Mouse (Mus musculus): ENCODE results near the gene Gm9767.

The Gm9767 gene

GRCm38 (mm10) chr10:26077671-26078481 lies at the start of gene Gm9767:
TSS of gene Gm9767 (plus strand) at chr10:26078255.
- DNase-seq: peak in 1 of 2 experiments; percentile 4

DNA sequence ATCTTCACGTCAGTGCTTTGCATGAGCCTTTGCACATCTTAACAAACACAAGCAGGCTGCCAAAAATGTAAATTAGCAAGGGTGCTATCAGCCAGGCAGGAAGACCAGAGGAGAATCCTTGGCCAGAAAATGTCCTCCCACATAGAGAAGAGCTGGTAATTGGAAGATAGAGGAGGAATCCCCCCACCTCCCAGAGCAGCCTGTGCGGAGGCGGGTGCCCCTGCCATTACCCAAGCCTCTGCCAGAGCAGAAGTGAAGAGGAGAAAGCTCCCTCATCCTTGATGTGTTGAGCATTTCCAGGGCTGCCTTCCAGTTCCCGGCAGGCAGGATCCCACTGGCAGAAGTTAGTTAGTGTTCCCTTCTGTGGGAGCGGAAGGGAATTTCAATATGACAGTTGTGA lies 43.1 kb upstream of the Gm9767 start:
- peak; percentile 42 to 45 for DNase-seq

- DNase-seq: no peak
These were observed 26.9 kb upstream of the Gm9767 start for GRCm38 (mm10) chr10:26051177-26051576.

DNA sequence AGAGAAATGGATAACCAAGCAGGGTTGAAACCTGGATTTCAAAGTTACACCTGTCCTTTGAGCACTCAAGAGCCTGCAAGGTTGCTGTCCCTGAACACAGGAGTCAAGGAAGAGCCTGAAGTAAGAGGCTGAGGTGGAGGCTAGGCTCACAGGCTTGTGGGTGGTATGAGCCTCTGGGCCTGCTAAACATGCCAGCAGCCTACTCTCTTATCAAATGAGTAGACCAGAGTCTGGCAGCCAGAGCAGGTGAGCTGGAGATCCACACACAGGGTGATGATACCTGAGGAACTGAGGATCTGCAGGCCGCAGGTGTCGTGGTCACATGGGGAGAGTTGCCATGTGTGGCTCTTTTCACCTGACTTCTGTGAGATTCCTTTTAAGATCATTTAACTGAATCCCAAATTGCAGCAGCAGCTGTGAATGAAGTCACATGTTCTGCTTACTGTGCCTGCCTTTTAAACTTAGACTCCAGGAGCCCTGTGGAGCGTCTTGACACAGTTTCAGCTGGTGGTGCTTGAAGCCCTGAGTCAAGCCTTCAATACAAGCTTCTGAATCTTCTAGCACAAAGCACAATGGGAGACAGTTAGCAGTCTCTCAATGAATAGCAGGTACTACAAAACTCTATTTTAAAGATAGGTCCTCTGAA lies 18.3 kb upstream of the Gm9767 start:
- no peak for DNase-seq

- no peak for DNase-seq
These were observed 15.0 kb upstream of the Gm9767 start for GRCm38 (mm10) chr10:26063071-26063470.

GRCm38 (mm10) chr10:26071986-26072385 lies 6.1 kb upstream of the Gm9767 start:
- peak; percentile 21 to 33 for DNase-seq

DNA sequence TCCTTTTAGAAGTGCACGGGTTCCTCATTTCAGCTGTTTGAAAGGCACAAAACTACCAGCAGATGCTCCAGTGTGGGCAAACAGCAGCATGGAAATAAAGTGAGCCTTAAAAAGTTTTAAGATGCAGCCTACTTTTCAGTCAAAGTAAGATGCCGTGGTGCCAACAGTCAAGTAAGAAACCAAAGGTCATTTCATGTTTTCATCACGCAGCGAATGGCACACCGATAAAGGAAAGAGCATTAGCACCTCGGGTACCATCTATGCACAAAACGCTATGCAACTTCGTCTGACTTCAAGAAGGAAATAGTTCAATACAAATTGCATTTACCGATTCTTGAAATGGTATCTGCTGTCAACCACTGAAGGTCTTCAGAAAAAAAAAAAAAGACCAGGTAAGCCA lies 1.1 kb upstream of the Gm9767 start:
- DNase-seq: no peak

DNA sequence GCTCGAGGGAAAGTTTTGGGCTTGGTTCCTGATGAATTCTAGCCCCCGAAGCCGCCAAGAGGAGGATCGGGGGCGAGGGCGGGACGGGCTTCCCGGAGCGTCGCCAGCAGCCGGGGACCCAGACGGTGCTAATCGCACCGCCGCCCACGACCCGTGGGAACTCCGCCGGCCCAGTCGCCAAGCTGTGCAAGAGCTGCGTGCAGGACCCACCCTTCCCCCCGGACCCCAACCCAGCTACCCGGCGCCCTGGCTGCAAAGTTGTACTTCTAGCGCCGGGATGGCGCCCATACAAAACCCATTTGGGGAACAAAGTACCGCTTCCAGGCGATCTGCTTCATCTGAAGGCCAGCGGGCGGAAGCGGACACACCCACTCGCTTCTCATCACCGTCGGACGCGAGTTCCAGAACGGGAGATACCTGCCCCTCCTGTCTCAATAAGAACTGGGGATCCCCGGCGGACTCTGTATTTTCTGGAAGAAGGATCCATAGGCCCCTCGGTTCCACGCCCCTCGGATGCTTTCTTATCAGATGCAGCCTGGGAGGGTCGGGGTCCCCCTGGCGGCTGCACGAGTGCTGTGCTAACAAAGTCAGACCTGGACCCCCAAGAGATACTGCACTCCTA lies 577 bp downstream of the Gm9767 start, which contains the start of gene Tmem200a:
TSS of gene Tmem200a (minus strand) at position 532 of the 622 bp plus-strand sequence.
- peak; percentile 68 to 70 for DNase-seq

- no peak for DNase-seq
These were observed 1.6 kb downstream of the Gm9767 start for GRCm38 (mm10) chr10:26079678-26080077.

DNA sequence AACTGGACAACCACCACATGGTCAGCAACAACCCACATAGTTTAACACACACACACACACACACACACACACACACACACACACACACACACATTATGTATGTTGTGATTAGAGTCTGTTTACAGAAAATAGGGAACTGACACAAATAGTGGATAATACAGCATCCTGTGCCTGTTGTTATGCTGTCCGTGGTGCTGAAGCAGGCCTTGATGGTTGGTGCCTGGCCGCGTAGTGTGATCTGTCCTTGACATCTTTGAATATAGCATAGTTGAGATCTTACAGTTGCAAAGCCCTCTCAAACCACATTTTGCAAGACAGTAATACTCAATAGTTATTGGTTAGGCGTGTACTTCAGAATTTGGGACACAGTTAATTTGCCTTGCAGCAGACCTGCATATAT lies 4.0 kb downstream of the Gm9767 start:
- DNase-seq: no peak

- peak; percentile 43 to 67 for DNase-seq
These were observed 25.4 kb downstream of the Gm9767 start for GRCm38 (mm10) chr10:26103330-26103982.

DNA sequence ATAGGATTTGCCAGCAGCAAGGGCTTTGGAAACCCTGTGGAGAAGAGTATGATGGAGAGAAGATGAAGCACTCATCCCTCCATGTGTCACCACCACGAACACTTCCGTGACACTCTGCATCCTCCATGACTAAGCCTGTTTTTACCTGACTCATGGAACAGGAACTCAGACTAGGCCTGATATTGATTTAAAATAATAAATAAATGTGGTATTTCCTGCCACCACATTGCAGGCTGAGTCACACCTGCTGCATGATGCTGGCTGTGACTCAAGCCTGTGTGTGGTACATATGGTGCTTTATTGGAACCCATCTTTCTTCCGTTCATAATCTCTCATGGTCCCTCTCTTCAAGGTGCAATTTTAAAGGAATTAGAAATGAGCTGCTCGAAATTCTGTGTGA lies 36.4 kb downstream of the Gm9767 start:
- DNase-seq: peak in 1 of 2 experiments; percentile 4

DNA sequence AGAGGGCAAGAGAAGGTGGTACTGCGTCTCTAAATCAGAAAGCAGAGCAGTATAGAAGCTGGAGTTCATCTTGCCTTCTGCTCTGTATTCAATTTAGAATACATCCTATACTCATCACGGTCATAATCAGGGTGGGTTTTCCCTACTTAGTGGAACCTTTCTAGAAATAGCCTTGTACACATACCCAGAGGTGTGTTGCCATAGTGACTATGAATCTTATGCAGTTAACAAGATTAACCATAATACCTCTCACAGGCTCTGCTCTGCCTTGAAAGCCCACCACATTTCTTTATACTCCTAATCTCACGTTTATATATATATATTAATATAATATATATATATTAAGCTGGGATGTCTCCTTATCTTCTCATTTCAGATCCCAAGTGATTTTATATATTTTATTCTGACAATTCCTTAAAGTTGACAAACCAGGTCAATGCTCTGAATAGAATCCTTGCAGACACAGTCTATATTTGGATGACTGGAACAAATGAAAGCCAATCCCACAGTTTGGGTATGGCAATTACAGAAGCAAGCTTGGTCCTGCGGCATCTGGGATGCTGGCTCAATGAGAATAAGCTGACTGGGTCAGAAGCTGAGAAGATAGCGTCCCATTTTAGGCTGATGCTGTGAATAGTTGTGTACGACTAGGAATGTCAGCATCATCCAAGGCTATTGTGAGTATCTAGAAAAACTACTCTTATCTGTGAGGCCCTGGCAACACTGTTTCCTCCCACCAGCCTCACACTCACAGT lies 41.2 kb downstream of the Gm9767 start:
- DNase-seq: no peak

DNA sequence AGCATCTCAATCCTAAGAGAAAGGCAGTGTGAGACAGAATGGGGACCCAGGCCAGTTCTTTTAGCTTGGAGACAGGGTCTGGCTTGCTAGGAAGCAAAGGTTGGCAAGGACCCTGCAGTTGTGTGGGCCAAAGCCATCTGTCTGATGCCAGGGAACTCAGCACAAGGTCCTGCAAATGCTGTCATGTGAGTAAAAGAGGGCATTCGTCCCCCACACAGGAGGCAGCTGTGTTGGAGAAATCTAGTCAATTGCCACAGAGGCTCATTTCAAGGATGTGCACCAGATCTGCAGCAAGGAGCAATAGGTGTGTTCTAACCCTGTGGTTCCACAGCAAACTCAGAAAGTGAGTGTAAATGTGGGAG lies 41.7 kb downstream of the Gm9767 start:
- peak; percentile 76 to 78 for DNase-seq

Data from cerebellum, postnatal 14 days (tissue).